Mouse (Mus musculus): ENCODE results near the gene Adamts14. TPM values are rescaled to one million over a fixed set of nuclear protein-coding genes. Genes with fewer than 3 reads are reported as not detected.
A peak's percentile ranks its signal among the peaks of the same experiment; 100 is the strongest.

The Adamts14 gene
- polyA plus RNA-seq, 1 experiment from 2014 or later: 0.28 TPM

- H3K36me3 ChIP-seq: no peaks in the 10 kb centered on the region
- H3K4me1 ChIP-seq (replicated peaks): peaks cover 4% of the 10 kb centered on the region; the same call in 1 of the 2 replicates
- no peak overlapping the region for H3K4me3 ChIP-seq (replicated peaks)
- ATAC-seq: peak; percentile 41
- H3K27ac ChIP-seq: no peak overlapping the region
- no peak overlapping the region for H3K9ac ChIP-seq (replicated peaks)
- peaks cover 7% of the 10 kb centered on the region for H3K27me3 ChIP-seq
- H3K4me2 ChIP-seq (replicated peaks): no peak overlapping the region
- H3K9me3 ChIP-seq: no peaks in the 10 kb centered on the region
- 17% methylated on average over 11 of the region's 11 CpGs for WGBS
Measured at GRCm38 (mm10) chr10:61199566-61200213, 73.5 kb downstream of the Adamts14 start.

GRCm38 (mm10) chr10:61195718-61196291, 77.4 kb downstream of the Adamts14 start:
- 87% methylated on average over 5 of the region's 5 CpGs for whole genome bisulfite sequencing

GRCm38 (mm10) chr10:61195216-61195615, 78.0 kb downstream of the Adamts14 start:
- no peak overlapping the region for H3K4me2 ChIP-seq (replicated peaks)
- no peak for ATAC-seq
- H3K4me3 ChIP-seq (replicated peaks): no peak overlapping the region
- no peak overlapping the region for H3K9ac ChIP-seq (replicated peaks)
- H3K9me3 ChIP-seq: no peaks in the 10 kb centered on the region
- H3K36me3 ChIP-seq: no peaks in the 10 kb centered on the region
- peaks cover 5% of the 10 kb centered on the region; the same call in 1 of the 2 replicates for H3K27me3 ChIP-seq
- H3K27ac ChIP-seq: no peak overlapping the region
- WGBS: 93% methylated on average over 8 of the region's 8 CpGs
- peaks cover 2% of the 10 kb centered on the region; the same call in 1 of the 2 replicates for H3K4me1 ChIP-seq (replicated peaks)

More at GRCm38 (mm10) chr10:61195718-61196291, 77.4 kb downstream of the Adamts14 start:
- ATAC-seq: no peak
- Histone ChIP-seq H3K9ac (replicated peaks) (no peak overlapping the region), H3K27ac (no peak overlapping the region), H3K9me3 (no peaks in the 10 kb centered on the region), H3K4me3 (replicated peaks) (no peak overlapping the region), H3K27me3 (peaks cover 5% of the 10 kb centered on the region; the same call in 1 of the 2 replicates), H3K36me3 (no peaks in the 10 kb centered on the region), H3K4me2 (replicated peaks) (no peak overlapping the region), H3K4me1 (replicated peaks) (peaks cover 4% of the 10 kb centered on the region; the same call in 1 of the 2 replicates)

- ATAC-seq: no peak
- Histone ChIP-seq H3K4me1 (replicated peaks) (no peaks in the 10 kb centered on the region), H3K27ac (no peak overlapping the region), H3K36me3 (no peaks in the 10 kb centered on the region), H3K4me2 (replicated peaks) (no peak overlapping the region), H3K27me3 (peaks cover 5% of the 10 kb centered on the region; the same call in 1 of the 2 replicates), H3K9me3 (no peaks in the 10 kb centered on the region), H3K4me3 (replicated peaks) (no peak overlapping the region), H3K9ac (replicated peaks) (no peak overlapping the region)
- 81% methylated on average over 9 of the region's 9 CpGs for WGBS
Measured at GRCm38 (mm10) chr10:61194611-61195010, 78.6 kb downstream of the Adamts14 start.

- H3K9ac ChIP-seq (replicated peaks): no peak overlapping the region
- no peaks in the 10 kb centered on the region for H3K4me1 ChIP-seq (replicated peaks)
- WGBS: 76% methylated on average over 3 of the region's 3 CpGs
- H3K4me3 ChIP-seq (replicated peaks): no peak overlapping the region
- H3K4me2 ChIP-seq (replicated peaks): no peak overlapping the region
- ATAC-seq: no peak
- no peaks in the 10 kb centered on the region for H3K36me3 ChIP-seq
- H3K27me3 ChIP-seq: no peaks in the 10 kb centered on the region
- H3K9me3 ChIP-seq: no peaks in the 10 kb centered on the region
- H3K27ac ChIP-seq: no peak overlapping the region
Measured at GRCm38 (mm10) chr10:61188010-61188409, 85.2 kb downstream of the Adamts14 start.

GRCm38 (mm10) chr10:61187001-61187400, 86.2 kb downstream of the Adamts14 start:
- H3K4me2 ChIP-seq (replicated peaks): no peak overlapping the region
- H3K9me3 ChIP-seq: no peaks in the 10 kb centered on the region
- H3K27me3 ChIP-seq: no peaks in the 10 kb centered on the region
- H3K4me3 ChIP-seq (replicated peaks): no peak overlapping the region
- WGBS: 88% methylated on average over 3 of the region's 3 CpGs
- no peak for ATAC-seq
- H3K4me1 ChIP-seq (replicated peaks): no peaks in the 10 kb centered on the region
- H3K9ac ChIP-seq (replicated peaks): no peak overlapping the region
- no peak overlapping the region for H3K27ac ChIP-seq
- no peaks in the 10 kb centered on the region for H3K36me3 ChIP-seq

GRCm38 (mm10) chr10:61179927-61180326, 93.3 kb downstream of the Adamts14 start:
- no peaks in the 10 kb centered on the region for H3K36me3 ChIP-seq
- no peaks in the 10 kb centered on the region; the same call in 1 of the 2 replicates for H3K4me1 ChIP-seq (replicated peaks)
- WGBS: 79% methylated on average over 6 of the region's 6 CpGs
- H3K9ac ChIP-seq (replicated peaks): no peak overlapping the region
- no peak overlapping the region for H3K4me3 ChIP-seq (replicated peaks)
- H3K9me3 ChIP-seq: no peaks in the 10 kb centered on the region
- no peak overlapping the region for H3K27ac ChIP-seq
- no peaks in the 10 kb centered on the region; the same call in 1 of the 2 replicates for H3K27me3 ChIP-seq
- no peak overlapping the region for H3K4me2 ChIP-seq (replicated peaks)
- ATAC-seq: no peak

GRCm38 (mm10) chr10:61178687-61179086, 94.6 kb downstream of the Adamts14 start:
- Histone ChIP-seq H3K9me3 (no peaks in the 10 kb centered on the region), H3K36me3 (no peaks in the 10 kb centered on the region), H3K4me2 (replicated peaks) (no peak overlapping the region), H3K27me3 (no peaks in the 10 kb centered on the region; the same call in 1 of the 2 replicates), H3K4me1 (replicated peaks) (no peaks in the 10 kb centered on the region; the same call in 1 of the 2 replicates), H3K9ac (replicated peaks) (no peak overlapping the region), H3K27ac (no peak overlapping the region), H3K4me3 (replicated peaks) (no peak overlapping the region)
- ATAC-seq: no peak
- 84% methylated on average over 8 of the region's 8 CpGs for WGBS

- Histone ChIP-seq H3K27ac (no peak overlapping the region), H3K9me3 (no peaks in the 10 kb centered on the region), H3K4me3 (replicated peaks) (no peak overlapping the region), H3K27me3 (no peaks in the 10 kb centered on the region; the same call in 1 of the 2 replicates), H3K36me3 (no peaks in the 10 kb centered on the region), H3K4me1 (replicated peaks) (no peaks in the 10 kb centered on the region; the same call in 1 of the 2 replicates), H3K9ac (replicated peaks) (no peak overlapping the region), H3K4me2 (replicated peaks) (no peak overlapping the region)
- ATAC-seq: no peak
- WGBS: 83% methylated on average over 4 of the region's 4 CpGs
Measured at GRCm38 (mm10) chr10:61177751-61178150, 95.5 kb downstream of the Adamts14 start.

GRCm38 (mm10) chr10:61176221-61176790, 96.9 kb downstream of the Adamts14 start:
- Histone ChIP-seq H3K9ac (replicated peaks) (no peak overlapping the region), H3K9me3 (no peaks in the 10 kb centered on the region), H3K4me2 (replicated peaks) (peak overlapping the region; percentile 17), H3K36me3 (no peaks in the 10 kb centered on the region), H3K27me3 (no peaks in the 10 kb centered on the region; the same call in 1 of the 2 replicates), H3K4me1 (replicated peaks) (no peaks in the 10 kb centered on the region; the same call in 1 of the 2 replicates), H3K4me3 (replicated peaks) (no peak overlapping the region), H3K27ac (no peak overlapping the region)
- no peak for ATAC-seq
- 44% methylated on average over 7 of the region's 7 CpGs for WGBS

GRCm38 (mm10) chr10:61175442-61176204, 97.6 kb downstream of the Adamts14 start:
- H3K4me2 ChIP-seq (replicated peaks): peak overlapping the region; percentile 17
- no peak overlapping the region for H3K9ac ChIP-seq (replicated peaks)
- H3K27me3 ChIP-seq: no peaks in the 10 kb centered on the region
- H3K9me3 ChIP-seq: no peaks in the 10 kb centered on the region
- H3K4me1 ChIP-seq (replicated peaks): no peaks in the 10 kb centered on the region; the same call in 1 of the 2 replicates
- H3K4me3 ChIP-seq (replicated peaks): no peak overlapping the region
- H3K27ac ChIP-seq: no peak overlapping the region
- H3K36me3 ChIP-seq: no peaks in the 10 kb centered on the region
- 19% methylated on average over 24 of the region's 24 CpGs for WGBS
- no peak for ATAC-seq
